Mouse (Mus musculus) G1E (cell line): Measurements from ENCODE around the gene Wdr17.

Experiments
- CTCF ChIP-seq: IDR thresholded peaks from 2 replicates; pipeline ENCODE4 v1.5.1; 2012; ENCODE audit warnings: low read depth, low read length, inconsistent platforms, mixed read lengths
- GATA1 ChIP-seq: IDR thresholded peaks from 2 replicates; pipeline ENCODE4 v1.6.1; 2012; ENCODE audit warnings: borderline replicate concordance, low read length, inconsistent platforms, mixed read lengths
- GATA2 ChIP-seq: IDR thresholded peaks from 2 replicates; pipeline ENCODE4 v1.6.1; 2012; ENCODE audit warnings: low read depth, low read length, inconsistent platforms, borderline replicate concordance
- TAL1 ChIP-seq: conservative IDR thresholded peaks from 2 replicates; pipeline ENCODE4 v1.6.1; 2012; ENCODE audit warnings: low read depth, low read length, inconsistent platforms, mixed read lengths

GRCm38 (mm10) chr8:54922160-54922855 is 35.3 kb upstream of the Wdr17 start:
- TF ChIP-seq CTCF (no peak), GATA1 (no peak), GATA2 (no peak), TAL1 (no peak)
